Mouse (Mus musculus) hindbrain, embryonic 13.5 days (tissue): ENCODE results near the gene Cldn10. TPM values are rescaled to one million over a fixed set of nuclear protein-coding genes. Genes with fewer than 3 reads are reported as not detected.
"Not testable (repeated sequence)": the region's sequence is repeated elsewhere in the genome, so short reads cannot be mapped to it uniquely, and the experiment has no call there.

Source experiments
- ATAC-seq: fragments of 200-750 bp; cut with Nextera tagmentation; 2 replicates; pipeline ENCODE4 v1.8.0; 2017; ENCODE audit warnings: moderate TSS enrichment; ENCODE audit not compliant: low FRiP score
- H3K27ac ChIP-seq: fragments of 300-500 bp; sonication (generic); 2 replicates; pipeline ENCODE4 v1.5.1; 2015; ENCODE audit warnings: inconsistent platforms, mild to moderate bottlenecking, moderate library complexity
- H3K27me3 ChIP-seq: fragments of 300-500 bp; sonication (generic); 2 replicates; pipeline ENCODE4 v1.6.1; 2015; ENCODE audit warnings: mild to moderate bottlenecking, inconsistent platforms
- H3K36me3 ChIP-seq: fragments of 300-500 bp; sonication (generic); 2 replicates; pipeline ENCODE4 v1.6.1; 2015; ENCODE audit warnings: mild to moderate bottlenecking, inconsistent platforms
- H3K4me1 ChIP-seq: fragments of 300-500 bp; sonication (generic); replicated peaks from 2 replicates; pipeline ENCODE4 v1.6.1; 2015; ENCODE audit warnings: inconsistent platforms
- H3K4me2 ChIP-seq: fragments of 300-500 bp; sonication (generic); 2 replicates; pipeline ENCODE4 v1.6.1; 2015; ENCODE audit warnings: inconsistent platforms, mild to moderate bottlenecking, moderate library complexity
- H3K4me3 ChIP-seq: fragments of 300-500 bp; sonication (generic); 2 replicates; pipeline ENCODE4 v1.5.1; 2015; ENCODE audit warnings: mild to moderate bottlenecking, inconsistent platforms
- H3K9ac ChIP-seq: fragments of 300-500 bp; sonication (generic); 2 replicates; pipeline ENCODE4 v1.6.1; 2015; ENCODE audit warnings: mild to moderate bottlenecking, inconsistent platforms
- H3K9me3 ChIP-seq: fragments of 300-500 bp; sonication (generic); 2 replicates; pipeline ENCODE4 v1.6.1; 2016; ENCODE audit warnings: inconsistent platforms
- WGBS: fragments of 180-500 bp; shearing (Covaris S2); methylation state at CpG from one replicate; pipeline ENCODE4 v1.1.7; 2015; 5-methylcytosine and 5-hydroxymethylcytosine counted together
- polyA plus RNA-seq: library from polyadenylated mRNA; unstranded; fragments of >200 nt; fragmentation: Nextera tagmentation; extraction: Ambion mirVana; gene quantifications from 2 replicates; pipeline ENCODE4 v1.2.1, GENCODE M21; 2015

Cldn10 gene
- polyA plus RNA-seq, 1 experiment from 2014 or later = 1.5 TPM

DNA sequence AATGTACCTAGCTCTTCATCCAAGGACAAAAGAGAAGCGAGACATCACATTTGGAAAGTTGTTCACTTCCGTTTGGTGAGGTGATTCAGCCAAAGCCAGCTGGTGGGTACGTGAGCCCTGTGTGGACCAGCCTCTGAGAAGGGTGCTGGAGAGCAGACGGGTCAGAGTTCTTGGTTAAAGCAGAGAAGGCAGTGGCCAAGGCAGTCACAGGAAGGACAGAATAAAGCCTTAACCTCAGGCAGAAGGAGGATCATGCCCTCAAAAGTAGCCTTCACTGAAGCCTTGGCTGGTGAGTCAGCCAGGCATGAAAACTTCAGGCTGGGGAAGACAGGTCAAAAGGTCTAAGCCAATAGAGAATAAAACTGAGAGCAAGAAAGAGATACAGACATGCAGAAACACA, 22.0 kb downstream of the Cldn10 start:
- Histone ChIP-seq H3K4me3 (no peak overlapping the region), H3K27me3 (no peaks in the 10 kb centered on the region), H3K9ac (no peak overlapping the region), H3K9me3 (no peaks in the 10 kb centered on the region), H3K27ac (no peak overlapping the region), H3K36me3 (no peaks in the 10 kb centered on the region), H3K4me1 (no peaks in the 10 kb centered on the region), H3K4me2 (no peak overlapping the region)
- WGBS = 83% methylated on average over 4 of the region's 4 CpGs
- no peak for ATAC-seq

DNA sequence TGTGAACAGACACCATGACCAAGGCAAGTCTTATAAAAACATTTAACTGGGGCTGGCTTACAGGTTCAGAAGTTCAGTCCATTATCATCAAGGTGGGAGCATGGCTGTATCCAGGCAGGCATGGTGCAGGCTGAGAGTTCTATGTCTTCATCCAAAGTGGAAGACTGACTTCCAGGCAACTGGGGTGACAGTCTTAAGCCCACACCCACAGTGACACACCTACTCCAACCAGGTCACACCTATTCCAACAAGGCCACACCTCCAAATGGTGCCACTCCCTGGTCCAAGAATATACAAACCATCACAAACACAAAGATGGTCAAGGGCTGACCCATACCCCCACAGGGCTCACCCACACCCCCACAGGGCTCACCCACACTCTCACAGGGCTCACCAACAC, 23.5 kb downstream of the Cldn10 start:
- H3K27me3 ChIP-seq, H3K9me3 ChIP-seq, H3K4me1 ChIP-seq, H3K27ac ChIP-seq, ATAC-seq, H3K4me3 ChIP-seq, H3K36me3 ChIP-seq, H3K4me2 ChIP-seq, H3K9ac ChIP-seq: not testable (repeated sequence)

DNA sequence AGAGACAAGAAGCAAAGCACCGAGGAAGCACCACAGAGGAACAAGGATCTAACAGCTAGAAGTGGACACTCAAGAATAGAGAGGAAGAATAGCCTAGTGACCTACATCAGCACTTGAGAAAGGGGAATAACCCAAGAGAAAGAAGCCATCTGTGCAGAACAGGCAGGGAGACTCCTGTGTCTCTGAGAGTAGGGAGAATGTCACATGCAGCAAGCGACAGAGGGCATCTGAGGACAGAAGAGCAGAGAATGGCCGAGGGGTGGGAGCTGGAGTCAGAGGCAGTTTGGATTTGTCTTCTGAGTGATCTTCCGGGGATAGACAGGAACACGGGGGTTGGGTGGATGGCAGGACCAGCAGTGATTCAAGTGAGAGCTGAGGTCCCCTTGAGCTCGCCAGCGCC, 25.4 kb downstream of the Cldn10 start:
- Histone ChIP-seq H3K4me2 (no peak overlapping the region), H3K4me1 (no peaks in the 10 kb centered on the region), H3K9me3 (no peaks in the 10 kb centered on the region), H3K4me3 (no peak overlapping the region), H3K36me3 (no peaks in the 10 kb centered on the region), H3K27ac (no peak overlapping the region), H3K27me3 (no peaks in the 10 kb centered on the region), H3K9ac (no peak overlapping the region)
- WGBS = 74% methylated on average over 7 of the region's 7 CpGs
- no peak for ATAC-seq

DNA sequence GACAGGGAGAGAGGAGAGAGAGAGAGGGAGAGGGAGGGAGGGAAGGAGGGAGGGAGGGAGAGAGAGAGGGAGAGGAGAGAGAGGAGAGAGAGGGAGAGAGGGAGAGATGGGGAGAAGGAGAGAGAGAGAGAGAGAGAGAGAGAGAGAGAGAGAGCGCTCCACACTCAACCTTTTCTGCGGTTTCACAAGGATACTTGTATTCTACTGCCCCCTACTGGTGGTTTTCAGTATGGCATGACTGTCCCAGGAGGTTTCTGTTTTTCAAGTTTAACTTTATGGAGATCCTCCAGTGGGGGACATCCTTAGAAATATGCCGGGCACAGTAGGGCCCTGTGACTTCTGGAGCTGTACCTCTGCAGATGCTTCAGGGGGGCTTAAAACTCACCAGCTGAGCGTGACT, 28.8 kb downstream of the Cldn10 start:
- WGBS = 19% methylated on average over 4 of the region's 4 CpGs
- H3K27me3 ChIP-seq = 0 out of 2 replicates have a peak, but pooled peaks cover 11% of the 10 kb centered on the region
- H3K9ac ChIP-seq = no peak overlapping the region
- no peaks in the 10 kb centered on the region for H3K36me3 ChIP-seq
- H3K27ac ChIP-seq = no peak overlapping the region
- no peak overlapping the region for H3K4me2 ChIP-seq
- no peaks in the 10 kb centered on the region for H3K9me3 ChIP-seq
- no peak for ATAC-seq
- no peaks in the 10 kb centered on the region for H3K4me1 ChIP-seq
- no peak overlapping the region for H3K4me3 ChIP-seq

DNA sequence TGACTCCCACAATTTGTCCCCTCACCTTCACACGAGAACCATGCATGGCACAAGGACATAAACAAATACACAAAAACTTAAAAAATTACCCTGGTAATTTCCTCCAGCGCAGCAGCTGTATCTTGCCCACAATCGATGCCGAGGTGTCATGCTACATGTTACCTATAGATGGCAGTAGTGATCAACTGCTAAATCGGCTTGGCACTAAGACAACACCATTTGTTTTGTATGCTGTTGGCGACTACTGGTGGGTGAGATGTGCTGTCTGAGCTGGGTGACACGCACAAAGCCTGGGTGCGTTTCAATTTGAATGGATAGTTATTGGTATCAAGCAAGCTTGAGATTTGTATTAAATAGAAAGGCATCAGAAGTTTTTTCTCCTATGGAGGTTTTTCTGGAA, 32.4 kb downstream of the Cldn10 start:
- Histone ChIP-seq H3K27me3 (0 out of 2 replicates have a peak, but pooled peaks cover 11% of the 10 kb centered on the region), H3K27ac (no peak overlapping the region), H3K9me3 (no peaks in the 10 kb centered on the region), H3K9ac (no peak overlapping the region), H3K4me1 (no peaks in the 10 kb centered on the region), H3K36me3 (no peaks in the 10 kb centered on the region), H3K4me2 (no peak overlapping the region), H3K4me3 (no peak overlapping the region)
- ATAC-seq = peak; percentile 43; the same call in 1 of the 2 replicates
- 8% methylated on average over 8 of the region's 8 CpGs for WGBS

DNA sequence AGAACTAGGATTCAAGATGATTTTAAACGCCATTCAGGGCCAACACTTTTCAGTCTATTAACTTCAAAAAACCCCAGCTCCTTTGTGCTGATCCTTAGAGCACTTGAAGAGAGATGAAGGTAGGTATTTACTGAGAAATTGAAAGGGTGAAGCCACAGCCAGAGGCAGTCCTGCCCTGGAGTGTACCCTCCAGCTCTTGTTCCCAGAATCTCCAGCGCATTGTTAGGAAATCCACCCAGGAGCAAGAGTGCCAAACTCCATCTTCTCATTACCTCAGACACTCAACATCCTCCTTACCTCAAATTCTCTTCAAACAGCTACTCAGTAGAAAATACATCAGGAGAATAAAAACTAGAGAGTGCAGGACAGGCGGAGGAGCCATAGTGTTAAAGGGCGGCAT, 35.1 kb downstream of the Cldn10 start:
- ATAC-seq = no peak
- no peak overlapping the region for H3K4me2 ChIP-seq
- H3K27me3 ChIP-seq = peaks cover 11% of the 10 kb centered on the region; the same call in 1 of the 2 replicates
- peaks cover 3% of the 10 kb centered on the region; the same call in 1 of the 2 replicates for H3K4me1 ChIP-seq
- no peak overlapping the region for H3K9ac ChIP-seq
- H3K36me3 ChIP-seq = no peaks in the 10 kb centered on the region
- H3K9me3 ChIP-seq = no peaks in the 10 kb centered on the region
- WGBS = 83% methylated on average over 4 of the region's 4 CpGs
- H3K27ac ChIP-seq = no peak overlapping the region
- H3K4me3 ChIP-seq = no peak overlapping the region

DNA sequence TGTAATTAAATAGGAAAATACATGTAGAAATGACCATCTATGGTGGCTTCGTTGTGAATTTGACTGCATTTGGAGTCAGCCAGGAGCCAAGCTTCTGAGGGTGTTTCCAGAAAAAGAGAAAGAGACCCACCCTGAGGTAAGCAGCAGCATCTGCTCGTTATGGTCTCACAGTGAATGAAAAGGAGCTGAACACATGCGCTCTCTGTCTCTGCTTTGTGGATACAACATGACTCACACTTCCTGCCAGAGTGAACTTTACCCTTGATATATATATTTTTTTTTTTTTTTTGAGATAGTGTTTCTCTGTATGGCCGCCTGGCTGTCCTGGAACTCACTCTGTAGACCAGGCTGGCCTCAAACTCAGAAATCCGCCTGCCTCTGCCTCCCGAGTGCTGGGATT, 35.6 kb downstream of the Cldn10 start:
- no peak overlapping the region for H3K27ac ChIP-seq
- H3K4me3 ChIP-seq = no peak overlapping the region
- no peaks in the 10 kb centered on the region for H3K9me3 ChIP-seq
- no peak for ATAC-seq
- no peak overlapping the region for H3K9ac ChIP-seq
- H3K4me2 ChIP-seq = no peak overlapping the region
- no peaks in the 10 kb centered on the region for H3K36me3 ChIP-seq
- H3K27me3 ChIP-seq = peaks cover 9% of the 10 kb centered on the region; the same call in 1 of the 2 replicates
- 87% methylated on average over 6 of the region's 6 CpGs for WGBS
- peaks cover 3% of the 10 kb centered on the region; the same call in 1 of the 2 replicates for H3K4me1 ChIP-seq

DNA sequence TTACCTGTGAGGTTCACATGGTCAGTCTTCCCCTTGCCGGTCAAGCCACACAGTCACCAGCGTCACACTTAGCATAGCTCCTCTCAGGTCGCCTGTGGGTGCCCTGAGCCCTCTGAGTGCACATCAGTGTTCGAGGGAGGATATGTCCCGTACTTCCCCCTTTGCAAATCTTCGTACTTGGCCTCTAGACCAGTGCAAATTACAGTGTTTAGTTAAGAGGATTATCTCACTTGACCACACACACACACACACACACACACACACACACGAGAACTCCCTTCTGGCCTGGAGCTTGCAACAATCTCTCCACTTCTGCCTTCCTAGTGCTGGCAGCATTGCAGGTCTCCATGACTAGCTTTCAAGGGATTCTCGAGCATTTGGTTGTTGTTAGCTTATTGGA, 38.6 kb downstream of the Cldn10 start:
- no peak overlapping the region for H3K27ac ChIP-seq
- no peak overlapping the region for H3K9ac ChIP-seq
- ATAC-seq = no peak
- H3K4me2 ChIP-seq = no peak overlapping the region
- 83% methylated on average over 8 of the region's 8 CpGs for WGBS
- no peaks in the 10 kb centered on the region; the same call in 1 of the 2 replicates for H3K27me3 ChIP-seq
- H3K4me1 ChIP-seq = peaks cover 3% of the 10 kb centered on the region; the same call in 1 of the 2 replicates
- H3K4me3 ChIP-seq = no peak overlapping the region
- no peaks in the 10 kb centered on the region for H3K36me3 ChIP-seq
- no peaks in the 10 kb centered on the region for H3K9me3 ChIP-seq

DNA sequence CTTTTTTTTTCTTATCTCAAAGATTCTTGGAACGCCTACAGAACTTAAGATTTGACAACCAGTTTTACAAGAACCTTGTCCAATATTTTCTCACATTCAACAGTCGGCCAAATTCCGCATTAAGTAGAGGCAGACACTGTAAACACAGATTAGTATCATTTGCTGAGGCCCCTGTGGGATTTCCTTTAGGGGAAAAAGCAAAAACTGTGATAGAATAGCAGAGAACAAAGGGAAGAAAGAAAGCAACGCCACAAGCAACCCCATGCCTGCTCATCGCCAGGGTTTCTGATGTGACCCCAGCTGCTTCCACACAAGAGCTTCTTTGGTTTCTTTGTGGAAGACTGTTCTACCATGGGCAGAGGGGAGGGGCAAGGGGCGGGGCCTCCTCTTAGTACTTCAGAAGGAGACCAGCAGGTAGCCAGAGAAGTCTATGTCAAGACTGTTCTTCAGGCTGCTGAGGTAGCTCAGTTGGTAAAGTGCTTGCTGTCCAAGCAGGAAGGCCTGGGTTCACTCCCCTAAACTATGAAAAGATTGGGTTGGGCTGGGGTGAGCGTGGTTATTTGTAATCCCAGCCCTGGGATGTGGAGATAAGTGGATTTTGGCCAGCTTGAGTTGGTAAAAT, 39.7 kb downstream of the Cldn10 start:
- Histone ChIP-seq H3K4me1 (peaks cover 3% of the 10 kb centered on the region; the same call in 1 of the 2 replicates), H3K4me3 (no peak overlapping the region), H3K27me3 (no peaks in the 10 kb centered on the region; the same call in 1 of the 2 replicates), H3K27ac (no peak overlapping the region), H3K36me3 (no peaks in the 10 kb centered on the region), H3K9ac (no peak overlapping the region), H3K4me2 (no peak overlapping the region), H3K9me3 (no peaks in the 10 kb centered on the region)
- no peak for ATAC-seq
- 12% methylated on average over 7 of the region's 7 CpGs for WGBS

DNA sequence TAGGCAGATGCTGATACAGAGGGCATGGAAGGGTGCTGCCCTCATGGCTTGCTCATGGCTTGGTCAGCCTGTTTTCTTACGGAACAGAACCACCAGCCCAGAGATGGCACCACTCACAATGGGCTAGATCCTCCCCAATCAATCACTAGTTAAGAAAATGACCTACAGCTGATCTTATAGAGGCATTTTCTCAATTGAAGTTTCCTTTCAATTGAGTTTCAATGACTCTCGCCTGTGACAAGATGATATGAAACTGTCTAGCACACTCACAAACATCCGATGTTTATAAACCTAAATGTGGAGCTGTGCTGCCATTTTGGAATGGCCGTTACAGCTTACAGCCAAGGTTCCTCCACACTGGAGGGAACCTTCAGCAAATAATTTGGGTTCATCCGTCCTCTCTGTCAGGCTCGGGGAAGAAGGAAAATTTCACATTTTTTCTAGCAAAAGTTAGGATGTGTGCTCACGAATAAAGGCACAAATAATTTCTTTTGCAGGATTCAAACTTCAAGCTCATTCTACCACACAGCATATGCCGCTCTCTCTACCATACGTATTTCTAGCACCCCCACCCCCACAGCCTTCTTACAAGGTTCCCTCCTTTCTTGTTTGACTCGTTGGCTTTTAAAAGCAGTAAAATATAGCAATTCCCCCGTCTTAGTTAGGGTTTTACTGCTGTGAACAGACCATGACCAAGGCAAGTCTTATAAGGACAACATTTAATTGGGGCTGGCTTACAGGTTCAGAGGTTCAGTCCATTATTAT, 41.8 kb downstream of the Cldn10 start:
- WGBS = 93% methylated on average over 11 of the region's 11 CpGs
- H3K9me3 ChIP-seq = no peaks in the 10 kb centered on the region
- ATAC-seq = no peak

DNA sequence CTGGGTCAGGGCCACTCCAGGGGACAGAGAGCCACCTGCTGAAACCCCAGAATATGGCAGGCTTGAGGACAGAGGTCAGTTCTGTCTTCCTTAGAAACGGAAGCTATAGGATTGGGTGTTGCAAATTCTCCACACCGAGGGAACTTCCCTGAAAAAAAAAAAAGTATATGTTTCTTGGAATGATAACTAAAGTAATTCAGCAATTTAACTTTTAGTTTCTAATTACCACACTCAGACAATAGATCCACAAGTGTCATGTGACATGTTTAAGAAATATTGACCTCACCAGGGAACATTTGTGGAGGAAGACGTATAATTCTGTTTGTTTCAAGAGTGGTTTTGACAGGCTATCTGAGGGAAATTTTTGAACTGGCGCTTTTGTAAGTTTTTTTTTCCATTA, 43.9 kb downstream of the Cldn10 start:
- peaks cover 5% of the 10 kb centered on the region; the same call in 1 of the 2 replicates for H3K4me1 ChIP-seq
- no peak overlapping the region for H3K9ac ChIP-seq
- no peaks in the 10 kb centered on the region for H3K9me3 ChIP-seq
- ATAC-seq = no peak
- H3K27me3 ChIP-seq = no peaks in the 10 kb centered on the region; the same call in 1 of the 2 replicates
- no peak overlapping the region for H3K27ac ChIP-seq
- no peaks in the 10 kb centered on the region for H3K36me3 ChIP-seq
- WGBS = 72% methylated on average over 4 of the region's 4 CpGs
- no peak overlapping the region for H3K4me3 ChIP-seq
- no peak overlapping the region for H3K4me2 ChIP-seq

More for the DNA sequence above, 41.8 kb downstream of the Cldn10 start:
- Histone ChIP-seq H3K4me1 (peaks cover 5% of the 10 kb centered on the region; the same call in 1 of the 2 replicates), H3K36me3 (no peaks in the 10 kb centered on the region), H3K27ac (no peak overlapping the region), H3K4me2 (no peak overlapping the region), H3K27me3 (no peaks in the 10 kb centered on the region; the same call in 1 of the 2 replicates), H3K4me3 (no peak overlapping the region), H3K9ac (no peak overlapping the region)

DNA sequence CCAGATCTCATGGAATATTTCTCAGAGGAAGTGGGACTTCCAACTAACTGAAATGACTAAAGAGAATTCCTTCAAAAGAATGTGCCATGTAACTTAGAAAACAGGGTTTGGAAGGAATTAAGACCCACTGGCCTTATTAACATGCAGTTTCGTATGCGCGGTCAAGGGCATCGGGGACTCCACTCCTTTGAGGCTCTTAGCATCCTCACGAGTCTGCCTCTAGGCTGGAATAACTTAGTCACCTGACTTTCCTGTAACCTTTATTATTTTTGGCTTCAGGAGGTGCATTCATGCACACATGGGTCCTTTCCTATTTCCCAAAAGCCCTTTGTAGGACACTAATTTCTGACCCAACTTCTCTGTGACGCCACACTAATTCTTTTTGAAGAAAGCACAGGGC, 45.5 kb downstream of the Cldn10 start:
- no peak overlapping the region for H3K27ac ChIP-seq
- no peaks in the 10 kb centered on the region for H3K9me3 ChIP-seq
- ATAC-seq = no peak
- H3K4me1 ChIP-seq = 0 out of 2 replicates have a peak, but pooled peaks cover 2% of the 10 kb centered on the region
- 85% methylated on average over 6 of the region's 6 CpGs for WGBS
- no peaks in the 10 kb centered on the region for H3K36me3 ChIP-seq
- H3K4me2 ChIP-seq = no peak overlapping the region
- H3K27me3 ChIP-seq = peaks cover 3% of the 10 kb centered on the region; the same call in 1 of the 2 replicates
- H3K9ac ChIP-seq = no peak overlapping the region
- H3K4me3 ChIP-seq = no peak overlapping the region
